Mouse (Mus musculus): ENCODE data around the gene Olfr70. TPM values are rescaled to one million over a fixed set of nuclear protein-coding genes. Genes with fewer than 3 reads are reported as not detected.
A peak's percentile ranks its signal among the peaks of the same experiment; 100 is the strongest.

The Olfr70 gene
- total RNA-seq (2021): not detected
- long read RNA-seq, experiment 1: 0 reads
- long read RNA-seq, experiment 2: 0 reads

DNA sequence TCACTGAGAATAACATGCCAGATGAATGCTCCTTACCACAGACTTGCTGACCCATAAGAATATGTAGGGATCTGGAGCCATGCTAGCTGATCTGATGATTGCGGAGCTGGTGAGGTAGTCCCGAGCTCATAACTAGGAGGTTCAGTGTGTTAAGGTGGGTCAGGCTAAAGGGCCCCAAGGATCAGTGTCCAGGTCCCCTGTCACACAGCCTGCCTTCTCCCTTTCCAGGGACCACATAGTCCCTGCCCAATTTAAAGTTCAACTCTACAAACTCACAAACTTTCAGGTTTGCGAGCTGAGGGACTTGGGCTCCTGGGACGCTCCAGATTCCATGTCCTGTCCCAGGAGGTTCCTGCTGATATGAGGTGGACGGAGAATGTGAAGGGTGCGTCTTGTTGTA, at the start of gene Olfr70:
Olfr70 (minus strand) TSS at position 101 of the 400 bp plus-strand sequence.
- no peak for DNase-seq

- no peak for DNase-seq
Measured at GRCm38 (mm10) chr4:43745187-43745586, 44.6 kb upstream of the Olfr70 start.

- no peak for DNase-seq
Measured at GRCm38 (mm10) chr4:43743099-43743498, 42.5 kb upstream of the Olfr70 start.

DNA sequence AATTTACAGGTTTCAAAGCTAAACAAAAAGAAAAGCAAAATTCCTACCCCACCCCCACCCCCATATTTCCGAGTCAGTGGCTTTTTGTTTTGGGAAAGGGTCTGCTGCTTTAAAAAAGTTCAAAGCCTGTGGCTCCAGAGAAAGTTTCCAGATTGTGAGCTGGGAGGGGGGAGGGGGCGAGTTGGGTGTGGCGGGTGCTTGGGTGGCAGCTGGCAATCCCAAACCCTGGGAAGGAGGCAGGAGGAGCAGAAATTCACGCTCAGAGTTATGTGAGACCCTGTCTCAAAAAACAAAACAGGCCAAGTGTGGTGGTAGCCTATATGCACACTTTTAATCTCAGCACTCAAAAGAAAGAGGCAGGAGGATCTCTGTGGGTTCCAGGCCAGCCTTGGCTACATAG, 42.0 kb upstream of the Olfr70 start:
- DNase-seq: no peak

GRCm38 (mm10) chr4:43741526-43741925, 40.9 kb upstream of the Olfr70 start:
- DNase-seq: no peak

DNA sequence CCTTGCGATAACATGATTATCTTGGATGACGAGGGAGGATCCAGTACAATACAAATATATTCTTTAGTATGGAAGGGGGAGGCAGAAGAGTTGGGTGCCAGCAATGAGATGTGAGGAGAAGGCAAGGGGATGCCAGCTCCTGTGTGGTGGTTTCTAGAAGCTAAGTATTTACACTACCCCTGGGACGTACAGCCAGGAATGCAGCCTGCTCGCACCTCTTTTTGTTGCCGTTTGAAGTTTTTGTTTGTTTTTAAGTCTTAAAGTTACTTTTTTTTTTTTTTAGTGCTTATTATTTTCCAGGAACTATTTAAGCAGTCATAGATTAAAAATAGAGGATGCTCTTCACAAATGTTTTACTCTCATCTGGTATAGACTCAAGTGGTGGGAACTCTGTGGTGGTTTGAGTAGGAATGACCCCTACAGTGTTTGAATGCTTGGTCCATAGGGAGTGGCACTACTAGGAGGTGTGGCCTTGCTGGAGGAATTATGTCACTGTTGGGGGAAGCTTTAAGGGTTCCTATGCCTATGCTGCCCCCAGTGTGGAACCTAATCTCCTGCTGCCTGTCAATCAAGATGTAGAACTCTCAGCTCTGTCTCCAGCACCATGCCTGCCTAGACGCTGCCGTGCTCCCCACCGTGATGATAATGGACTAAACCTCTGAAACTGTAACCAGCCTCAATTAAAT, 38.5 kb upstream of the Olfr70 start:
- no peak for DNase-seq

DNA sequence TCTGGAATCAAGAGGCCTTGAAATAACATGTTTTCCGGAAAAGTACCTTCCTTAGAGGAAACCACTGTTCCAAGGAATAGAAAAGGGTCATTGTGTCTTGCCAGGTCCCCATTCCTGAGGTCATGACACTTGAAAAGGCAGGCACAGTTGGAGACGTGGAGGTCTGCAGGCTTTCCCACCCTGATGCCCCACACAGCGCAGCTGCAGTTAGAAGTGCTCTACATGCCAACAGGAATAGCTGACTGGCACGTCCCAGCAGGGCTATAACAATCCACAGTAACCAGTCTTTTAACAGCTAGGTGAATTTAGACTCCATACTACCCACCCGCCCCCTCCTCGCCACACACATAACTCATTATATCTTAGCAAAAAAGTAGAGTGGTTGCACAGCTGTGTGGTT, 36.5 kb upstream of the Olfr70 start:
- no peak for DNase-seq

DNA sequence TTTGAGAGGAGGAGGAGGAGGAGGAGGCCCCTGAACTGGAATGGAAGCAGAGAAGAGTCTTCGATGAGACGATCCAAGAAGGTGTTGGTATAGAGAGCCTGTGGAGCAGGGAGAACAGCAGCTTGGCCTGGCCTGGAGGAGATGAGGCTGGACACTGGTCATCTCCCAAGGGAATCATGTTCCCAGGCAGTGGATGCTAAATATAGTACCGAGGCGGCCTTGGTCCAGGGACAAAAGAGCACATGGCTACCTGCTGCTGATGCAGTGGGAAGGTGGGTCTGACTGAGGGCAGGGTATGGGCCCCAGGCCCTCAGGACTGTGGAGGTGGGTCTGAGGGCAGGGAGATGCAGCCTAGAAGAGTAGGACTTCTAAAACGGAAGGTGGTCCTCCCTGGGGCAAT, 32.6 kb upstream of the Olfr70 start:
- DNase-seq: no peak

DNA sequence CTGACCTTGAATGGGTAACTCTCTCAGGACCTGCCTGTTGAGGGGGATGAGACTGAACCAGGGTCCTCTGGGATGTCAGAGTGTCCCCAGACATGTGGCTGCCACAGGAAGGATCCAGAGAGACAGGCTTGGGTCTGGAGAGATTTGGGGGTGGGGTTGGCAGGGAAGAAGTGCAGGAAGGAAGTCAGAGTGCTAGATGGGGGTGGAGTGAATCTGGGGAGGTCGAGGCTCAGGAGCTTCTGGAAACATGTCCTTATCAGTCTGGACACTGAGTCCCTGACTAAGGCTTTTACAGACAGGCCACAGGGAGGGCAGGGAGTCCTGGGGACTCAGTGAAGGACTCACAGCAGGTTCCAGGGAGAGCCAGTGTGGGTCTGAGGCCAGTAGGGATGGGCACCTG, 31.6 kb upstream of the Olfr70 start:
- no peak for DNase-seq

GRCm38 (mm10) chr4:43730750-43731297, 30.2 kb upstream of the Olfr70 start:
- no peak for DNase-seq

- DNase-seq: peak; percentile 31
Measured at GRCm38 (mm10) chr4:43729794-43730550, 29.4 kb upstream of the Olfr70 start, which contains the start of gene Spaar. TSS of gene Spaar (plus strand) at chr4:43730034.

DNA sequence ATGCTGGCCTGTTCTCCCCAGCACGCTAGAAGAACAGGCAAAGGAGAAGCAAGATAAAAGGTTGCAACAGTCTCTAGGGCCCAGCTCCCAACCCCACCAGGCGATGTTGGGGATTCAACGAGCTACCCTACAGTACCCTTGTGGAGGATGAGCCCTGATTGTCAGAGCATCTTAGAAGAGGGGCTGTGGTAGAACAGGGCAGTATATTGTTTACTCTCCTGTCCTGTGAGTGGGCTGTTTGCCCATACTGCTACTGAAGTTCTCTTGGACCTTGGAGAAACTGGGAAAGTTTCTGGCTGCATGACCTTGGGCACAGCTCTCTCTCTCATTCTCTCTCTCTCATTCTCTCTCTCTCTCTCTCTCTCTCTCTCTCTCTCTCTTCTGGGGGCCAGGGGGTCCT, 28.5 kb upstream of the Olfr70 start:
- DNase-seq: no peak

- DNase-seq: no peak
Measured at GRCm38 (mm10) chr4:43728576-43728954, 28.0 kb upstream of the Olfr70 start.

- DNase-seq: no peak
Measured at GRCm38 (mm10) chr4:43727718-43728575, 27.3 kb upstream of the Olfr70 start.

- peak; percentile 50 for DNase-seq
Measured at GRCm38 (mm10) chr4:43726995-43727394, 26.4 kb upstream of the Olfr70 start, which contains the start of gene Hrct1. TSS of gene Hrct1 (plus strand) at chr4:43727188.

- DNase-seq: no peak
Measured at GRCm38 (mm10) chr4:43726228-43726993, 25.8 kb upstream of the Olfr70 start.

GRCm38 (mm10) chr4:43724764-43725163, 24.2 kb upstream of the Olfr70 start:
- DNase-seq: peak; percentile 66

DNA sequence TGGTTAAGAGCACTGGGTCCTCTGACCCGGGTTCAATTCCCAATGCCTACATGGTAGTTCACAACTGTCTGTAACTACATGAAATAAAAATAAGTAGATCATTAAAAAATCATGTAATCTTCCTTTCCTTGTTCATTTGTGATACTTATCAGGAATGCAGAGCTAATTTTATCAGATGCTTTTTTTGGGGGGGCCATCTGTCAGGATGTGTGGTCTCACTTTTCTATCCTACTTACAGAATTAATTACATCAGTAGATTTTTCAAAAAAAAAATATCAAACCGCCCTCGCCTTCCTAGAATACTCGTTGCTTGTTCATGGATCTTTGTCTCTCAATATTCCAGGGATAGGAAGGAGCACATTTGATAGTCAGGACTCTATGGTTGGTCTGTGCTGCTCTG, 21.6 kb upstream of the Olfr70 start:
- no peak for DNase-seq

- no peak for DNase-seq
Measured at GRCm38 (mm10) chr4:43720491-43721228, 20.1 kb upstream of the Olfr70 start.

DNA sequence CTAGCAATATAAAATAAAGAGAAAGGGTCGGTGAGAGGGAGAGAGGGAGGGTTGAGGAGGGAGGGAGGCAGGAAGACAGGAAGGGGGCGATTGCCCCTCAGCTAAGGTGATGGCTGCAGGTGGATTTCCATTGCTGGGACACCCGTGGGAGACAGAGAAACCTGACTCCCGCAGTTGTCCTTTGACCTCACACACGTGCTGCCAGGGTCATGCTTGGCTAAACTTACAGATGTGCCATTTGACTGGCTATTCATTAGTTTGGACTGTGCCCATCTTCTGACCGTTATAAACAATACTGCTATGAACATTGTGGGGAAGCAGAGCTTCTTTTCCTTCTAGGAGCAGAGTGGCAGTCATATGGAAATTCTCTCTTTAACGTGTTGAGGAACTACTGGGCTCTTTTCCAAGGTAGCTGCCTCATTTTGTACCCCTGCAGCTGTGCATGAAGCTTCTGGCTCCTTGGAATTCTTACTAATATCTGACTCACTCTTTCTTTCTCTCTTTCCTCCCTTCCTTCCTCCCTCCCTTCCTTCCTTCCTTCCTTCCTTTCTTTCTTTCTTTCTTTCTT, 13.1 kb upstream of the Olfr70 start:
- DNase-seq: no peak

Measured in gastrocnemius, postnatal 10 days (tissue).